Comparison of ENCODE assay signal across 13 mouse cellular contexts in the genomic region with DNA sequence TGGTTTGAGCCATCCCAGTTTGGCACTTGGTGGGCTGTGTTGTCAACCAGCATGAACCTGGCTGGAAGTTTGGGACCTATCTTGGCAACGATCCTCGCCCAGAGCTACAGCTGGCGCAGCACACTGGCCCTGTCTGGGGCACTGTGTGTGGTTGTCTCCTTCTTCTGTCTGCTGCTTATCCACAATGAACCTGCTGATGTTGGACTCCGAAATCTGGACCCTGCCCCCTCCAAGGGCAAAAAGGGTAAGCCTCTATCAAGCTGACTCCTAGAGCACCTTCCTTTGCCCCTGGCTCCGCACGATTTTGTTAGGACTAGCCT. TPM values are rescaled to one million over a fixed set of nuclear protein-coding genes. Genes with fewer than 3 reads are reported as not detected.
A peak's percentile ranks its signal among the peaks of the same experiment; 100 is the strongest.
DNase-seq lines count a peak whose midpoint lies in the region; ATAC-seq and TF ChIP-seq lines count a peak whose summit lies in the region.
"Had no signal": no experiment of that assay in that cellular context is flagged by ENCODE, and none has a peak within 500 bp of the region (broad histone marks: within the 10 kb centered on the region; RNA-seq: fewer than 3 reads in every experiment).

No protein-coding gene starts in this region.

- no peaks in the 10 kb centered on the region for H3K27me3 ChIP-seq in hindbrain, embryonic 13.5 days
- no peaks in the 10 kb centered on the region for H3K27me3 ChIP-seq in hindbrain, postnatal 0 days (ENCODE audit: insufficient read depth, low read length)
- H3K27me3 ChIP-seq in CH12.LX (replicated peaks): no peaks in the 10 kb centered on the region
- H3K27me3 ChIP-seq in heart, postnatal 0 days (ENCODE audit: control insufficient read depth, insufficient read depth, low read length): no peaks in the 10 kb centered on the region
- no peaks in the 10 kb centered on the region for H3K27me3 ChIP-seq in kidney, postnatal 0 days (ENCODE audit: insufficient read depth, low read length)
- H3K27me3 ChIP-seq: heart, embryonic 13.5 days; stomach, embryonic 15.5 days had no signal

- no peak for ATAC-seq in hindbrain, embryonic 13.5 days (ENCODE audit: low FRiP score)
- ATAC-seq in hindbrain, postnatal 0 days: no peak
- no peak for ATAC-seq in heart, postnatal 0 days (ENCODE audit: insufficient read depth, low read depth)
- ATAC-seq in kidney, postnatal 0 days (replicated peaks; ENCODE audit: low FRiP score, low read depth): no peak

- H3K36me3 ChIP-seq in hindbrain, embryonic 13.5 days: peaks cover 58% of the 10 kb centered on the region
- H3K36me3 ChIP-seq in hindbrain, postnatal 0 days (ENCODE audit: insufficient read depth, low read length): peaks cover 42% of the 10 kb centered on the region
- peaks cover 44 to 65% of the 10 kb centered on the region in 2 experiments for H3K36me3 ChIP-seq in CH12.LX (replicated peaks in 1 of 2; ENCODE audit: control insufficient read depth in 1 of 2, insufficient read depth in 1 of 2, low read length in 1 of 2)
- peaks cover 43% of the 10 kb centered on the region for H3K36me3 ChIP-seq in heart, postnatal 0 days (replicated peaks; ENCODE audit: control insufficient read depth, insufficient read depth, low read length)
- peaks cover 44% of the 10 kb centered on the region for H3K36me3 ChIP-seq in kidney, postnatal 0 days (ENCODE audit: insufficient read depth, low read length)

- H3K4me1 ChIP-seq in hindbrain, embryonic 13.5 days (replicated peaks): peaks cover 51% of the 10 kb centered on the region
- no peaks in the 10 kb centered on the region for H3K4me1 ChIP-seq in hindbrain, postnatal 0 days (ENCODE audit: insufficient read depth, low read length)
- H3K4me1 ChIP-seq in CH12.LX (ENCODE audit: control insufficient read depth in 1 of 2, insufficient read depth in 2 of 2): peaks cover 10 to 77% of the 10 kb centered on the region in 2 experiments
- H3K4me1 ChIP-seq in heart, postnatal 0 days (ENCODE audit: control insufficient read depth, insufficient read depth): peaks cover 33% of the 10 kb centered on the region
- peaks cover 11% of the 10 kb centered on the region; the same call in 1 of the 2 replicates for H3K4me1 ChIP-seq in kidney, postnatal 0 days (replicated peaks; ENCODE audit: insufficient read depth, low read length)
- H3K4me1 ChIP-seq: stomach, embryonic 15.5 days had no signal

- WGBS in hindbrain, embryonic 13.5 days: 92% methylated on average over 6 of the region's 6 CpGs
- WGBS in hindbrain, postnatal 0 days: 88% methylated on average over 6 of the region's 6 CpGs
- WGBS in heart, postnatal 0 days: 67% methylated on average over 6 of the region's 6 CpGs
- WGBS in kidney, postnatal 0 days: 89% methylated on average over 6 of the region's 6 CpGs

- TF ChIP-seq POLR2A in CH12.LX (IDR thresholded peaks at IDR 0.05; ENCODE audit: low read depth, low read length): no peak

- H3K4me3 ChIP-seq in hindbrain, embryonic 13.5 days: peak overlapping the region; percentile 61
- H3K4me3 ChIP-seq in hindbrain, postnatal 0 days (ENCODE audit: low read length): no peak overlapping the region
- no peak overlapping the region for H3K4me3 ChIP-seq in CH12.LX (replicated peaks in 1 of 3; ENCODE audit: low read depth in 2 of 3, low read length in 2 of 3, poor library complexity in 1 of 3)
- H3K4me3 ChIP-seq in heart, postnatal 0 days (ENCODE audit: low read depth, low read length): no peak overlapping the region
- no peak overlapping the region; the same call in 1 of the 2 replicates for H3K4me3 ChIP-seq in kidney, postnatal 0 days (replicated peaks; ENCODE audit: low read depth, low read length)
- H3K4me3 ChIP-seq: heart, embryonic 13.5 days; limb, embryonic 10.5 days; stomach, embryonic 15.5 days had no signal

- no peak for TF ChIP-seq EP300 in CH12.LX (IDR thresholded peaks at IDR 0.05; ENCODE audit: low read length)
- no peak for TF ChIP-seq EP300 in heart, postnatal 0 days (IDR thresholded peaks at IDR 0.05; ENCODE audit: low read depth)

- H3K9ac ChIP-seq in hindbrain, embryonic 13.5 days: peak overlapping the region; percentile 90
- H3K9ac ChIP-seq in hindbrain, postnatal 0 days (replicated peaks; ENCODE audit: low read length): no peak overlapping the region
- no peak overlapping the region for H3K9ac ChIP-seq in CH12.LX (ENCODE audit: insufficient read depth, low read depth)
- H3K9ac ChIP-seq in heart, postnatal 0 days (replicated peaks; ENCODE audit: low read depth, low read length): peak overlapping the region; percentile 32; the same call in 1 of the 2 replicates
- peak overlapping the region; percentile 44; the same call in 1 of the 2 replicates for H3K9ac ChIP-seq in kidney, postnatal 0 days (ENCODE audit: low read depth, low read length)
- H3K9ac ChIP-seq: stomach, embryonic 15.5 days had no signal

- H3K4me2 ChIP-seq in hindbrain, embryonic 13.5 days: peak overlapping the region; percentile 88
- H3K4me2 ChIP-seq in hindbrain, postnatal 0 days (ENCODE audit: low read depth, low read length): no peak overlapping the region
- no peak overlapping the region for H3K4me2 ChIP-seq in CH12.LX (ENCODE audit: insufficient read depth, low read depth, poor library complexity, severe bottlenecking)
- H3K4me2 ChIP-seq in heart, postnatal 0 days (ENCODE audit: low read depth, low read length): no peak overlapping the region; the same call in 1 of the 2 replicates
- H3K4me2 ChIP-seq in kidney, postnatal 0 days (ENCODE audit: low read length): peak overlapping the region; percentile 99; the same call in 1 of the 2 replicates
- H3K4me2 ChIP-seq: heart, embryonic 13.5 days; stomach, embryonic 15.5 days had no signal

- TF ChIP-seq CTCF in hindbrain, postnatal 0 days (IDR thresholded peaks at IDR 0.05; ENCODE audit: low read depth): no peak
- TF ChIP-seq CTCF in CH12.LX (conservative IDR thresholded peaks at IDR 0.05 in 1 of 2, IDR thresholded peaks at IDR 0.05 in 1 of 2; ENCODE audit: low read depth in 2 of 2, low read length in 2 of 2): no peak
- TF ChIP-seq CTCF in heart, postnatal 0 days (IDR thresholded peaks at IDR 0.05; ENCODE audit: low read depth): no peak
- no peak for TF ChIP-seq CTCF in kidney, postnatal 0 days (IDR thresholded peaks at IDR 0.05; ENCODE audit: low read depth)

- DNase-seq in hindbrain, postnatal 0 days (ENCODE audit: low spot score): no peak
- no peak for DNase-seq in CH12.LX (ENCODE audit: extremely low read depth)
- no peak for DNase-seq in heart, postnatal 0 days (ENCODE audit: low spot score)
- no peak for DNase-seq in kidney, postnatal 0 days (ENCODE audit: low spot score)
- no peak for DNase-seq in frontal cortex, postnatal 10 days (ENCODE audit: low spot score in 2 of 2)
- no peak for DNase-seq in ovary, postnatal 14 days (ENCODE audit: low spot score)
- DNase-seq: adrenal gland, postnatal 14 days; midbrain, embryonic 14.5 days; thymus, postnatal 4 days had no signal

- H3K27ac ChIP-seq in hindbrain, embryonic 13.5 days: 0 out of 2 replicates have a peak overlapping the region, but pooled peaks have one; percentile 24
- H3K27ac ChIP-seq in hindbrain, postnatal 0 days: no peak overlapping the region
- peak overlapping the region; percentile 11; the same call in 1 of the 2 replicates for H3K27ac ChIP-seq in CH12.LX (ENCODE audit: insufficient read depth, low read depth)
- H3K27ac ChIP-seq in heart, postnatal 0 days (ENCODE audit: low read depth): peak overlapping the region; percentile 82
- 0 out of 2 replicates have a peak overlapping the region, but pooled peaks have one; percentile 91 for H3K27ac ChIP-seq in kidney, postnatal 0 days
- H3K27ac ChIP-seq: heart, embryonic 13.5 days; limb, embryonic 10.5 days; stomach, embryonic 15.5 days had no signal

- no peak for TF ChIP-seq RAD21 in CH12.LX (IDR thresholded peaks at IDR 0.05; ENCODE audit: low read depth, low read length)

- in situ Hi-C loops in CH12.LX (cut with MboI; ENCODE audit: low pct_ligation_motif_present, low pct_unique_long_range_greater_than_20kb, low sequenced_read_pairs): loop anchor here (5.0 kb wide), 1 partner anchor 57 kb away; a partner anchor contains a TSS

- H3K9me3 ChIP-seq in hindbrain, embryonic 13.5 days: no peaks in the 10 kb centered on the region
- no peaks in the 10 kb centered on the region for H3K9me3 ChIP-seq in hindbrain, postnatal 0 days (ENCODE audit: low read length)
- H3K9me3 ChIP-seq in CH12.LX (replicated peaks; ENCODE audit: low read length): no peaks in the 10 kb centered on the region
- no peaks in the 10 kb centered on the region for H3K9me3 ChIP-seq in heart, postnatal 0 days (replicated peaks; ENCODE audit: control insufficient read depth, low read length)
- H3K9me3 ChIP-seq in kidney, postnatal 0 days (replicated peaks; ENCODE audit: low read length): no peaks in the 10 kb centered on the region
- H3K9me3 ChIP-seq: heart, embryonic 13.5 days; limb, embryonic 10.5 days; stomach, embryonic 15.5 days had no signal

- dilution Hi-C loops in CH12.LX (cut with MboI; ENCODE audit: extremely low pct_ligation_motif_present, extremely low pct_unique_long_range_greater_than_20kb, low sequenced_read_pairs): no loop called here

- H3K79me2 ChIP-seq in CH12.LX (replicated peaks; ENCODE audit: control insufficient read depth, extremely low read depth, insufficient read depth, poor library complexity, severe bottlenecking): no peaks in the 10 kb centered on the region; the same call in none of the 2 replicates

RNA-seq across cellular contexts. Expression of a gene that starts 3.1 kb away (rescaled TPM):
- polyA plus RNA-seq in hindbrain, embryonic 13.5 days (2015; fragmentation: Nextera tagmentation; extraction: Ambion mirVana): 64.7 and 65.9 TPM in 2 replicates
- 72.7 and 93.9 TPM in 2 replicates for total RNA-seq in hindbrain, postnatal 0 days (2014; rRNA removed)
- 40.2 and 40.3 TPM in 2 replicates for polyA plus RNA-seq in hindbrain, postnatal 0 days (2015; fragmentation: Nextera tagmentation; extraction: Ambion mirVana)
- 13.8 and 25.5 TPM in 2 replicates for total RNA-seq in CH12.LX (2012; rRNA removed)
- 29.9 and 38.7 TPM in 2 replicates for total RNA-seq in CH12.LX (2014; rRNA removed)
- polyA plus RNA-seq in CH12.LX (2012; ENCODE audit: insufficient read length, low read depth): 10.3 and 11.7 TPM in 2 replicates
- 83.8 and 97.2 TPM in 2 replicates for total RNA-seq in heart, postnatal 0 days (2014; rRNA removed; ENCODE audit: low replicate concordance)
- 32.2 and 35.1 TPM in 2 replicates for polyA plus RNA-seq in heart, postnatal 0 days (2015; fragmentation: Nextera tagmentation; extraction: Ambion mirVana)
- polyA plus RNA-seq in kidney, postnatal 0 days (2015; fragmentation: Nextera tagmentation; extraction: Ambion mirVana): 88.7 and 101 TPM in 2 replicates

RNA-seq across cellular contexts. Expression of a gene that starts 7.2 kb away (rescaled TPM):
- polyA plus RNA-seq in hindbrain, embryonic 13.5 days (2015; fragmentation: Nextera tagmentation; extraction: Ambion mirVana): 1,260 and 1,282 TPM in 2 replicates
- 190 and 229 TPM in 2 replicates for total RNA-seq in hindbrain, postnatal 0 days (2014; rRNA removed)
- 1,650 and 1,709 TPM in 2 replicates for polyA plus RNA-seq in hindbrain, postnatal 0 days (2015; fragmentation: Nextera tagmentation; extraction: Ambion mirVana)
- total RNA-seq in CH12.LX (2012; rRNA removed): 2,535 and 3,076 TPM in 2 replicates
- total RNA-seq in CH12.LX (2014; rRNA removed): 3,131 and 3,378 TPM in 2 replicates
- 2,547 and 3,250 TPM in 2 replicates for polyA plus RNA-seq in CH12.LX (2012; ENCODE audit: insufficient read length, low read depth)
- 302 and 464 TPM in 2 replicates for total RNA-seq in heart, postnatal 0 days (2014; rRNA removed; ENCODE audit: low replicate concordance)
- 1,421 and 1,578 TPM in 2 replicates for polyA plus RNA-seq in heart, postnatal 0 days (2015; fragmentation: Nextera tagmentation; extraction: Ambion mirVana)
- 2,620 and 2,934 TPM in 2 replicates for polyA plus RNA-seq in kidney, postnatal 0 days (2015; fragmentation: Nextera tagmentation; extraction: Ambion mirVana)

RNA-seq across cellular contexts. Expression of a gene that starts 7.6 kb away (rescaled TPM):
- polyA plus RNA-seq in hindbrain, embryonic 13.5 days (2015; fragmentation: Nextera tagmentation; extraction: Ambion mirVana): 342 and 355 TPM in 2 replicates
- 108 and 120 TPM in 2 replicates for total RNA-seq in hindbrain, postnatal 0 days (2014; rRNA removed)
- polyA plus RNA-seq in hindbrain, postnatal 0 days (2015; fragmentation: Nextera tagmentation; extraction: Ambion mirVana): 293 and 307 TPM in 2 replicates
- 81.3 and 88.2 TPM in 2 replicates for total RNA-seq in CH12.LX (2012; rRNA removed)
- total RNA-seq in CH12.LX (2014; rRNA removed): 125 and 135 TPM in 2 replicates
- polyA plus RNA-seq in CH12.LX (2012; ENCODE audit: insufficient read length, low read depth): 55.9 and 69.2 TPM in 2 replicates
- 30.8 and 58.4 TPM in 2 replicates for total RNA-seq in heart, postnatal 0 days (2014; rRNA removed; ENCODE audit: low replicate concordance)
- 72.5 and 79.0 TPM in 2 replicates for polyA plus RNA-seq in heart, postnatal 0 days (2015; fragmentation: Nextera tagmentation; extraction: Ambion mirVana)
- polyA plus RNA-seq in kidney, postnatal 0 days (2015; fragmentation: Nextera tagmentation; extraction: Ambion mirVana): 130 and 135 TPM in 2 replicates

RNA-seq across cellular contexts. Expression of a gene that starts 18.6 kb away (rescaled TPM):
- 28.2 and 32.9 TPM in 2 replicates for polyA plus RNA-seq in hindbrain, embryonic 13.5 days (2015; fragmentation: Nextera tagmentation; extraction: Ambion mirVana)
- 14.7 and 23.6 TPM in 2 replicates for total RNA-seq in hindbrain, postnatal 0 days (2014; rRNA removed)
- 26.0 and 31.1 TPM in 2 replicates for polyA plus RNA-seq in hindbrain, postnatal 0 days (2015; fragmentation: Nextera tagmentation; extraction: Ambion mirVana)
- 25.4 and 30.4 TPM in 2 replicates for total RNA-seq in CH12.LX (2012; rRNA removed)
- 21.7 and 26.0 TPM in 2 replicates for total RNA-seq in CH12.LX (2014; rRNA removed)
- polyA plus RNA-seq in CH12.LX (2012; ENCODE audit: insufficient read length, low read depth): 16.5 and 18.3 TPM in 2 replicates
- total RNA-seq in heart, postnatal 0 days (2014; rRNA removed; ENCODE audit: low replicate concordance): 13.7 and 45.1 TPM in 2 replicates
- polyA plus RNA-seq in heart, postnatal 0 days (2015; fragmentation: Nextera tagmentation; extraction: Ambion mirVana): 17.2 and 17.7 TPM in 2 replicates
- polyA plus RNA-seq in kidney, postnatal 0 days (2015; fragmentation: Nextera tagmentation; extraction: Ambion mirVana): 25.5 and 29.2 TPM in 2 replicates

RNA-seq across cellular contexts. Expression of a gene that starts 20.5 kb away (rescaled TPM):
- 25.6 and 27.7 TPM in 2 replicates for polyA plus RNA-seq in hindbrain, embryonic 13.5 days (2015; fragmentation: Nextera tagmentation; extraction: Ambion mirVana)
- 60.6 and 95.7 TPM in 2 replicates for total RNA-seq in hindbrain, postnatal 0 days (2014; rRNA removed)
- 15.5 and 17.4 TPM in 2 replicates for polyA plus RNA-seq in hindbrain, postnatal 0 days (2015; fragmentation: Nextera tagmentation; extraction: Ambion mirVana)
- 88.7 and 148 TPM in 2 replicates for total RNA-seq in CH12.LX (2012; rRNA removed)
- 31.9 and 32.6 TPM in 2 replicates for total RNA-seq in CH12.LX (2014; rRNA removed)
- 89.9 and 90.8 TPM in 2 replicates for polyA plus RNA-seq in CH12.LX (2012; ENCODE audit: insufficient read length, low read depth)
- 35.5 and 37.8 TPM in 2 replicates for total RNA-seq in heart, postnatal 0 days (2014; rRNA removed; ENCODE audit: low replicate concordance)
- polyA plus RNA-seq in heart, postnatal 0 days (2015; fragmentation: Nextera tagmentation; extraction: Ambion mirVana): 5.4 and 5.9 TPM in 2 replicates
- 22.1 and 25.8 TPM in 2 replicates for polyA plus RNA-seq in kidney, postnatal 0 days (2015; fragmentation: Nextera tagmentation; extraction: Ambion mirVana)

Comparison
In these comparisons a context has a peak if more than half of its experiments do, and no peak if none do; other contexts are left out.
1. H3K4me2 ChIP-seq: peak in hindbrain, embryonic 13.5 days (single experiment) and kidney, postnatal 0 days (single experiment); none in hindbrain, postnatal 0 days (single experiment), CH12.LX (single experiment) and heart, postnatal 0 days (single experiment).
2. H3K9ac ChIP-seq: peak in hindbrain, embryonic 13.5 days (single experiment), heart, postnatal 0 days (single experiment) and kidney, postnatal 0 days (single experiment); none in hindbrain, postnatal 0 days (single experiment) and CH12.LX (single experiment).